Mouse (Mus musculus) heart, adult 8-10 months (tissue): Measurements from ENCODE around the gene Gtf2ird1. TPM values are rescaled to one million over a fixed set of nuclear protein-coding genes. Genes with fewer than 3 reads are reported as not detected.
"Not testable (repeated sequence)": the region's sequence is repeated elsewhere in the genome, so short reads cannot be mapped to it uniquely, and the experiment has no call there.

Experiments
- DNase-seq: peaks from one replicate; pipeline ENCODE4 v3.0.0; 2022; ENCODE audit warnings: low spot score
- total RNA-seq, 4 experiments: library from RNA; stranded (reverse); gene quantifications; 2 replicates each; pipeline ENCODE4 v1.2.4; 2022

Gtf2ird1 gene
- 10 to 100 TPM; 20.9 to 28.3 (median 24.5) TPM for total RNA-seq

- peak; percentile 58 for DNase-seq
Measured at GRCm38 (mm10) chr5:134456503-134456962, at the start of gene Gtf2ird1. Gtf2ird1 (minus strand) TSS chr5:134456716.

GRCm38 (mm10) chr5:134505810-134506292 lies 49.3 kb upstream of the Gtf2ird1 start:
- no peak for DNase-seq

- DNase-seq = no peak
Measured at GRCm38 (mm10) chr5:134502591-134502990, 46.1 kb upstream of the Gtf2ird1 start.

GRCm38 (mm10) chr5:134501453-134501852 lies 44.9 kb upstream of the Gtf2ird1 start:
- DNase-seq = no peak

- DNase-seq = no peak
Measured at GRCm38 (mm10) chr5:134500681-134501080, 44.2 kb upstream of the Gtf2ird1 start.

GRCm38 (mm10) chr5:134500062-134500461 lies 43.5 kb upstream of the Gtf2ird1 start:
- DNase-seq = peak; percentile 34

GRCm38 (mm10) chr5:134497026-134497425 lies 40.5 kb upstream of the Gtf2ird1 start:
- no peak for DNase-seq

- DNase-seq = no peak
Measured at GRCm38 (mm10) chr5:134495796-134496195, 39.3 kb upstream of the Gtf2ird1 start.

- peak; percentile 90 for DNase-seq
Measured at GRCm38 (mm10) chr5:134494142-134494541, 37.6 kb upstream of the Gtf2ird1 start.

GRCm38 (mm10) chr5:134492956-134493355 lies 36.4 kb upstream of the Gtf2ird1 start:
- DNase-seq = no peak

GRCm38 (mm10) chr5:134491712-134492417 lies 35.3 kb upstream of the Gtf2ird1 start:
- peak; percentile 77 for DNase-seq

GRCm38 (mm10) chr5:134491206-134491605 lies 34.7 kb upstream of the Gtf2ird1 start:
- DNase-seq = no peak

GRCm38 (mm10) chr5:134490465-134490864 lies 33.9 kb upstream of the Gtf2ird1 start:
- DNase-seq = no peak

GRCm38 (mm10) chr5:134489583-134489982 lies 33.1 kb upstream of the Gtf2ird1 start:
- no peak for DNase-seq

- no peak for DNase-seq
Measured at GRCm38 (mm10) chr5:134488596-134488995, 32.1 kb upstream of the Gtf2ird1 start.

- DNase-seq = no peak
Measured at GRCm38 (mm10) chr5:134488042-134488441, 31.5 kb upstream of the Gtf2ird1 start.

- DNase-seq = peak; percentile 52
Measured at GRCm38 (mm10) chr5:134485900-134486665, 29.6 kb upstream of the Gtf2ird1 start.

GRCm38 (mm10) chr5:134485183-134485730 lies 28.7 kb upstream of the Gtf2ird1 start:
- DNase-seq = no peak

GRCm38 (mm10) chr5:134483291-134483690 lies 26.8 kb upstream of the Gtf2ird1 start:
- no peak for DNase-seq

- no peak for DNase-seq
Measured at GRCm38 (mm10) chr5:134482331-134482730, 25.8 kb upstream of the Gtf2ird1 start.

- DNase-seq = not testable (repeated sequence)
Measured at GRCm38 (mm10) chr5:134478886-134479285, 22.4 kb upstream of the Gtf2ird1 start.

- DNase-seq = not testable (repeated sequence)
Measured at GRCm38 (mm10) chr5:134475686-134476085, 19.2 kb upstream of the Gtf2ird1 start.
